Mouse (Mus musculus) 416B (cell line): Measurements from ENCODE around the gene Bean1.

Experiments
- DNase-seq: peaks from one replicate; pipeline ENCODE4 v3.0.0; 2011; ENCODE audit warnings: low read depth

The Bean1 gene

DNA sequence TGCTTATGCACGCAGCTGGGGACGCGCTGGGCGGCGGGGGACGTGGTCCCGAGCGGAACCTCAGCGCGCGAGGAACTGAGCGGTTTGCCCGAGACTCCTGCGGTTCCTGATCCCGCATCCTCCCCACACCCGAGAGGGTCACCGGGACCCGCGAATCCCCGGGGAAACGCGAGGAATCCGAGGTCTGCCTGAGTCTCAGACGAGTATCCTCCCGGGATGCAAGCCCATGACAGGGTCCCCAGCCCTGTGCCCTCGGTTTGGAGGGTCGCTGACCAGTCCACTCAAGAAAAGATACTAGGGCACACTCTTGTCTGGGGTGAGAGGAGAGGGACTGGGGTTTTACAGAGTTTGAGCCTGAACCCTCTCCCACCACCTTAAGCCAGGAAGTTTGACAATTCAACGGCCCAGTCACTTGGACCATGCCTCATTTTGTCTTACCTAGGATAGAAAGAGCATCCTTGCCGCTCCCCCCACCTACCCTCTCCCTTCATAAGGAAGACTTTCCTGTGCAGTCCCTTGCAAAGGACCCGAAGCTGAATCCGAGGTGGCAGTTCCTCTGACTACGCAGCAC lies 893 bp downstream of the Bean1 start:
- no peak for DNase-seq

DNA sequence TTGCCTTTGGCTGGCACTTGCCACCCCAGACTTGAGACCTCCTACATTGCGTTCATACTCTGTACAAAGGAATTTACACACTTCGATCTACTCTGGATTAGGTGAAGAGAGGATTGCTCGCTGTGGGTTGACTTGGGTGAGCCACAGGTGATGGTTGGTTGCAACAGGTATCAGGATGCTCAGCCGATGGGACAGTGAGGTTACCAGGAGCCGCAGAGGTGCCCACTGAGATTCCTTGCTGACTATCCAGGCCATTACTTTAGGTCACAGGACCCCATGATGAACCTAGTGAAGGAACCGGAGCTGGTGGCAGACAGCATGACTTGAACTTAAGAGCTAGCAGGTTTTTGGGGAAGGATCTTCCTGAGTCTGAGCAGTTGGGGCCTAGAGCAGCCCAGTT lies 2.2 kb downstream of the Bean1 start:
- DNase-seq = no peak

DNA sequence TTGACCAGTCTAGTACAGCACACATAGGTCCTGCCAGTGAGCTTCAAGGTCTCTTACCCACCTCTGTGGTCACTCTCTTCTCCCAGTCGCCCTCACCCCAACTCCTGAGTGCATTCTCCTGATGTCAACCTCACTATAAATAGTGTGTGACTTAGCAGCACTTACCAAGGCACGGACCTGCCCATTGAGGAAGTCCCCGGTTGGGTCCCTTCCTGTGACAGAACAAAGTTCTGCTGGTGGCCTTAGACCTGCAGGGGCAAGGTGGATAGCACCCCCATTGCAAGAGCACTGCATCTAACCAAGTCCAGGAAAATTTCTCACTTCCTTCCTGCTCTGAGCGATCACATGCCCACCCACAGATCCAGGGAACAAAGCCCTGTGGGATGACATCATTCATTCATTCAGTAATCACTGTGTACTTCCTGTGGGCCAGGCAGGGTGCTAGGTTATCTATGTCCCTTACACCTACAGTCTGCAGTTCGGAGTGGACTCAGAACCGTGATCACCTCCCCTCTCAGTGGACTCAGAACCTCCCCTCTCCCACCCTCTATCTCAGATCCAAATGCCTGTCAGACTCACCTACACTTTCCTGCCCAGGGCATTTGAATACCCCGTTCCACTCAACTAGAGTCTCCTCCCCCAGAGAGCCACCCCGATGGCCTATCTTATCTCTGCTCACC lies 5.7 kb downstream of the Bean1 start:
- peak; percentile 57 for DNase-seq

DNA sequence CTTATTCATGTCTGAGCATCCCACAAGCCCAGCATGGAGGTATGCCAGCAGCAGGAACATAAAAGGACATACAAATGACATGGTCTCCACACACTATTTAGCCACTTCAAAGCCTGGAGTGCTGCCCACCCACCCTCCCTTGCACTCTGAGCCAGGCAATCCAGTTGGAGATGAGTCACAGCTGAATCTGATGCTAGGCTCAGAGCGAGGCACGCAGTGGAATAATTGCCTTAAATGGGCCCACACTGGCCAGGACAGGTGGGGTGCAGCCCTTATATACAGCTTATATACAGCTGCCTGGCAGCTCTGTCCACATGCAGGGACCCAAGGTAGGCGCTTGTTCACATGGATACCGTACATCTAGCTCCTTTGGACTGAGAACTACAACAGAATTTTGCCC lies 6.8 kb downstream of the Bean1 start:
- DNase-seq = no peak

DNA sequence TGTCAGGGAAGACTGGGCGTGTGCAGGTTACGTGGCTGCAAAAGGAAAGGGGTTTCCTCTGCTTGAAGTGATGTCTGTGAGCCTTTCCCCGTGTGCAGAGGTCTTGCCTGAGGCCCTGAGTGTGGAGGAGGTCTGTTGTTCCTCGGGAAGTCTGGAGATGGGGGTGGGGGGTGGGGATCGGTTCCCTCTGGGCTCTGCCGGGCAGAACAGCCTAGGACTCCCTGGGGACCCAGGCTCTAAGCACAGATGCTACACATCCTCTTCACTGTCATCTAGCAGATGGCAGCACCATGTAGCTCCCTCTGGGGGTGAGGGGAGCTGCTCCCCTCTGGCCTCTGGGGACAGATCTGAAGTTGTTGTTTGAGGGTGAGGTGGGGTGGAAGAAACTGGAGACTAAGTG lies 14.7 kb downstream of the Bean1 start:
- DNase-seq = no peak

DNA sequence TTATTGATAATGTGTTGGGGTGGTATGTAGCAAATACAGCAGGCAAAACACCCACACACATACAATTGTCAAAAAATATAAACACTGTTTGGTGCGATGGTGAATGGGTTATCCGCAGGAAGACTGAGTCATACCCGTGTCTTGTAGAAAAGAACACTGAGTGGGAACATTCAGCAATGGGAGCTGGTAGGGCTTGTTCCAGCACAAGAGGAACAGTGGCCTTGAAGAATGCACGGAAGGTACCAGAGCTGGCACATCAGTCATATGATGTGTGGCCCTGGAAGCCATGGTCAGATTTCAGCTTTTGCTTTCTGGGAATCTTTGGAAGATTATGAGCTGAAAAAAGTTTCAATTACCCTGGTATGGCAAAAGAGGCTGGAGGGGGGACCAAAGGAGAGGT lies 16.6 kb downstream of the Bean1 start:
- DNase-seq = no peak

DNA sequence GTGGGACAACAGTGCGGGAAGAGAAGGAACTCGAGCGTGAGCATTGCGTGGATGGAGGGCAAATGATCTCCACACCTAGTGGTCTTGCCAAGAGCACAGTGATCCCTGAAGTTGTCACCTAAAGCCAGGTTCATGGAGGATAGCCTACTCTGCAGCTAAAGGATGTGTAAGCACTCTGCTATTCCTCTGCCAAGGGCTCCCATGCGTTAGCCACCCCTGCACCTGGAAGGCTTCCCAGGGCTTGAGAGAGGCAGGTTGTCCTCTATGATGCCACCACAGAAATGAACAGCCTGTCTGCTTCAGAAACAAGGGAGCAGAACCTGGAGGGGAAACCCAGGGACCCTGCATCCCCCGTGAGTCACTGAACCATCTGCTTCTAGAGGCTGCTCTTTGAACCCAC lies 17.4 kb downstream of the Bean1 start:
- no peak for DNase-seq

DNA sequence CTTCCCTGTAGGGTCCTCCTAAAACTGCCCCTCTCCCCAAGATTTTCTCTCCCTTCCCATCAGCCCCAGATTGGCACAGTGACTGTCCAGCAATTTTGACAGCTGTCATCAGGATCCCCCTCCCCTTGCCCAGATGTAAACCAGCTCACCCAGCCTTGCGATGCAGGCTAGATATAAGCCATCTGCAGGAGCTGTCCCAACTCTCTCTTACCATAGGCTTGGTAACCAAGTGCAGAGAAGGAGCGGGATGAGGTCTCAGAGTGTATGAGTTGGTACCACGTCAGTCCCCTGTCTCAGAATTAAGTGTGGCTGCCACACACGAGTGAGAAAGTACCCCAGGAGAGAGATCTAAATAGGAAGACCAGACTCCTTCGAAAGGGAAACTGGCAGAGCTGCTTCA lies 18.2 kb downstream of the Bean1 start:
- DNase-seq = no peak

DNA sequence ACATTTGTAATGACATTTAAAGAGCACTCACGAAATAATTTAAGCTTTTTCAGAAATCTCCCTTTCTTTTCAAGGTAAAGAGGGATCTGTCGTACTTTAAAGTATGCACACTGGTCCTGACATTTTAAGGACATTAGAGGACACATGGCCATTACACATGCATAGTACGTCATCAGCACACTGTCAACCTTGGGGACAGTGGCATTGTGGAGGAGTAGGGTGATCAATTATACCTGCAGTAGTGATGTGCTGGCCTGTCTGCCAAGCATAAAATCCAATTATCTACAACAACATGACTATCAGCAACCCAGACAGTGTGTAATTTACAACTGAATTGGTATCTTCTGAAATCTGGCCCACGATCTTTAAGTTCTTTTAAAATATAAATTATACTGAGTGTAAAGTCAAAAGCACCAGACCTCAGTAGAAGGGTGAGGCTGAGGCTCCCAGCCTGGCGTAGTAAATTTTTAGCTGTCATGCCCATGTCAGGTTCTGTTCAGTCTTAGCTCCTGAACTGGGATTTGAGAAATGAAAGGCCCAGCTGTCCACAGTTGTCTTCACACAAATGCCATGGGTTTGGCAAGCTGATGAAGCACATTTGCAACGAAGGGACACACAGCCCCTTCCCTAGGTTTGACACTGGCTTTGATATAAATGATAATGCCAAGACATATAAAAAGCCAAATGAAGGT lies 20.7 kb downstream of the Bean1 start:
- DNase-seq = no peak

DNA sequence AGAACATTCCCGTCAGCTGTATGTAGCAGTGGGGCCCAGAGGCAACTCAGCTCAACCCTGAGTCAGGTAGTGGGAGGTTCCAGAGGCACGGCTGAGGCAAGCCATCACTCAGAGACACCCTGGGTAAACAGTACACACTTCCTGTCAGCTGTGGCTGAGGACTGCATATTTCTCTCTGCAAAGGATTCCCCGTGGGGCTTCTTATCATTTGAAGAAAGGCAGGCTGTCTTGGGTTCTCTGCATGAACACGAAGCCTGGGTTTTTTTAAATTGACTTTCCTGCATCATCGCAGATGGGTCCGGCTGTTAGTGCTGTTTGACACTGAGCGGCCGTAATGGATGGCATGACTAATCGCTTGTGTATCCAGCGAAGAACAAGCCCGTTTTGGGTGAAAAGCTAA lies 21.3 kb downstream of the Bean1 start:
- DNase-seq = peak; percentile 18

DNA sequence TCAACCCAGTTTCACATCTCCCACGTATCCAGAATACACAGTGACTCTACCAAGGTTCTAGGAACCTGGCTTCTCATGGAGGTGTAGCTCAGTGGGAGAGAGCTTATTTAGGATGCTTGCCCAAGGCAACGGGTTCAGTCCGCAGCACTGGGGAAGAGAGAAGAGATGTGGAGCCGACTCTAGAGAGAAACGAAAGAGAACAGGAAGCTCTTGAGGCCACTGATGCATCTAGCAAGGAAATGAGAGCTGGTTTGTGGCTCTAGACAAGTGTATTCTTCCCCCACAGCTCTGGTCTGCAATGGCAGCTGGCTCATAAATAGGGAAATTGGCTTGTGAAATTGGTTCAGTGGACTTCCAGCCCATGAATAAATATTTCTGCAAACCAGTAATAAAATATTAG lies 29.6 kb downstream of the Bean1 start:
- DNase-seq = peak; percentile 35

DNA sequence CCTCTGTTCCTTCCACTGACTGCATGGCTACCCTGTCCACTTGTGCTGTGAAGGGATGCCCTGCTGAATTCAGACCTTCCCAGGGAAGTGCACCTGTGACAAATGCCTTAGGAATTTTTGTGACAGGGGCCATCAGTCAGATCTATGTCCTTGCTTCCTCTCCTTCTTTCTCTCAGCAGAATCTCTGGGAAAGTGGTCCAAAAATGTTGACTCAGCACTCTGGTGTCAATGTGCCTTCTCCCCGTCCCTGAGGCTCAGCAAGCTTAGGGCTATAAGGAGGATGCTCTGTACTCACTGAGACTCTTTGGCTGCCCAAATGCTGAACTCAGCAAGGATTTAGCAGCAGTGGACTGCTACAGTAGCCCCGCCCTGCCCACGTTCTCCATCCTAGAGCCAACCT lies 31.4 kb downstream of the Bean1 start:
- DNase-seq = no peak

DNA sequence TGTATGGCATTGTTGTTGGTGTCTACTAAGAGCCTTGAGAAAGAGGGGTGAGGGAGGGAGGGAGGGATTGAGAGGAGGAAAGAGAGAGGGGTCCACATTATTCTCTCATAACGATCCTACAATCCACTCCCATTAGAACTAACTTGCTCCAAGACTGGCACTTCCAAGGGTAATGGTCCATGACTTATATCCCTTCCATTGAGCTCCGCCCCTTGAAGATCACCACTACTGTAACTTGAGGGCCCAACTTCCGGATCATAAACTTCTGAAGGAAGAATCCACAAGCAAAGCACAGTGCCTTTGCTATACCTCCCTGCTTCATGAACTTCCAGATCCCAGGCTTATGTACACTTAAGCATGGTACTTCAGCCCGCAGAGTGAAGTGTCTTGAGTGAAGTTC lies 32.1 kb downstream of the Bean1 start:
- no peak for DNase-seq

DNA sequence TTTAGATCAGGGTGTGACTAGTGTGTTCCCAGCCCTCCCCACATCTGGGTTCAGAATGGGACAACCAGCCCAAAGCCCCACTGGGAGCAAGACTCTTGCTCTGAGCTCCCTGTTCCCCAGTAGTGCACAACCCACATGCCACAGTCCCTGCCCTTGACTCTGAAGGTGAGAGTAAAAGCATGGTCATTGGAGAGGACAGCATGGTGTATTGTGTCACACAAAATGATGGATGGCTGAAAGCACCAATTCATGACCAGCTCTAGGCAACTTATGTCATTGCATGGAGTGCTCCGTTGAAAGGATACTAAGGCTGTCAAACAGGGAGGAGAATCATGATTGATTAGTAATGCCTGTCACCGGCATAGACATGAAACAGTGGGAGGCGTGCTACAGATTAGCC lies 35.0 kb downstream of the Bean1 start:
- no peak for DNase-seq

DNA sequence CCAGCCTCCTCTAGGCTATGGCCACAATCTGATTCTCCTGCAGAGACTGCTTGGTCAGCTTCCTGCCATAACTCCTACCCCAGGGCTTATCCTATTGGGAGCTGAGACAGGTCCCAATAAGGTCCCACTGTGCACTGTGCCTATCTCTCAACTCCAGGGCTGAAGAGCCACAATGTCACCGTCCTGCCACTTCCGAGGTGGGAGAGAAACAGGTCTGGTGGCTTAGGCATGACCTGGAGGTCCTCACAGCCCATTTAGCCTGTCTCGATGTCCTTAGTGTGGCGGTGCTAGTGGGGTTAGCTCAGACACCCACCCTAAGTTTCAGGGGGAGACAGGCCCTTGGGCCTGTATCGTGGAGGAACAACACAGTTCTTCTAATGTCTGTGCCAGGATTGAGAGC lies 47.4 kb downstream of the Bean1 start:
- no peak for DNase-seq

DNA sequence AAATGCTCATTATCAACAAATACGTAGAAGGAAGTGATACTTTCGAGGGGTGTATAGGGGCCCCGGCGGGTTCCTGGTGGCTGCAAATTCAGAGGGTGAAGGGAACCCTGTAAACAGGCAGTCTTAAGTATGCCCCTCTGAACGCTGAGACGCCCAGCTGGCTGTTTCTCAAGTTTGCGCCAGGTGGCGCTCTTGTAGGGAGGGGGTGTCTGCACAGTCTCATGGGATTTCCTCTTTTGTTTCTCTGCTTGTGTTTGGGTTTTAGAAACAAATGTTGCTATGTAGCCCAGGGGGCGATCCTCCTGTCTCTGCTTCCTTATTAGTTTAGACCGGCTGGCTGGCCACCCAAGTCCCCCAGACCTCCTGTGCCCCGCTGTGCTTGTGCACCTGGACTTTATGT lies 48.8 kb downstream of the Bean1 start:
- DNase-seq = peak; percentile 75

DNA sequence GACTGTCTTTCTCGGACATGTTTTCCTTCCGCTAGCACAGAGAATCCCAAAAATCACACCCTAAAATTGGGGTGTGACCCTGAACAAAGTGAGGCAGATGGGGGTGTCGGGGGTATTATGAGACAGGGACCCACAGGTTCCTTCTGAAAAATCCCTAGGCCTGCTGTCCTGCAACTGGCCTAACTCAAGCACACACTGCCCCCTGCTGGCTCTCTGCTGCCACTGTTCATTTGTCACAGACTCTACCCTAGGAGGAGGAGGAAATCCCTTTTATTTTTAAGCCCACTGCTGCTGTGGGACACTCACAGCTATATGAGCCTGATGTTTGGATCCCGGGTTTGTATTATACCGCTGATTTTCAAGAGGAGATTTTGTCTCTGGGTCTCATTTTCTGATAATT lies 49.6 kb downstream of the Bean1 start:
- DNase-seq = peak; percentile 84

DNA sequence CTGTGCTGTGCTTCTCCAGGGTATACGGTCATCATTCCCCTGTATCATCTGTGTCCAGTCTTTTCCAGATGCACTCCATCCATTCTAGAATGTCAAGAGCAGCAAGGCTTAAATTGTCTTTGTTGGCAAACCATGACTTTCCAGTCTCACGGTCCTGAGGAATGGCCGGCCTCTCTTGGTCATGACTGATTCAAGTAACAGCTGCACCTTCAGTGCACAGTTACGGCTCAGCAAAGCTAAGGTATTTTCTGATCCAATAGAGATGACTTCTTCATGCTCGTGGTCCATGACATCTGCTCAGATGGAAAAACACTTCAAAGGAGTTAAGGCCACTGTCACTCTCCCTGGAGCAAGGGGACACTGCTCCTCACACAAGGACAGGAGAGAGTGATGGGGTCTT lies 56.8 kb downstream of the Bean1 start:
- DNase-seq = no peak

DNA sequence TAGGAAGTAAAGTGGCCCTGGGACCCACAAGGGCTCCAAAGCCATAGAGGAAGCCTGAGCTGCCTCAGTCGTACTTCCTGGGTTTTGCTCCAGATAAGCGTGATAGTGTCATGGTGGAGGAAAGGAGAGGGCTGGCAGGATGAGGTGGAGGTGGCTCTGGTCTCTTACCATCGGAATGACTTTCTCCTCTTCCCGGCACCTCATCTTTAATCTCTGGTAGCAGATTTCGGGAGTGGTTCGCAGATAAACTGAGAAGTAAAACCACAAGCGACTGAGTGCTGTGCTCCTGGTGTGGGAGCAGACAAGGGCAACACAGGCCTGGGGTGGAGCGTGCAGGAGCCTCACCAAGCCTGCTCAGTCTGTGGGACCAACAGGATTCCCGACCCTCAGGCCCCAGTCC lies 60.1 kb downstream of the Bean1 start:
- DNase-seq = no peak

DNA sequence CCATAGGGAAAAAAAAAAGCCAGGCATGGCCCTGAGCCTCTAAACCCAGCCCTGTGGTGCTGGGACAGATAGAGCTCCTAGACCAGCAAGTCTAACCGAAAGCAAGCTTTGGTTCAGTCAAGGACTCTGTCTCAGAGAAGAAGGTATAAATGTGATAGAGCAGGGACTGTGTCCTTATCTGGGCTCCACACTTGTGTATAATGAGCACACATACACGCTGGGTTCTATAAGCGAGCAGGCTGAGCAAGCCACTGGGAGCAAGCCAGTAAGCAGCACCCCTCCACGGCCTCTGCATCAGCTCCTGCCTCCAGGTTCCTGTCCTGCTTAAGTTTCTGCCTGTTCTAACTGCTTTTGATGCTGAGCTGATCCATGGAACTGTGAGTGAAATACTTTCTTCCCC lies 61.8 kb downstream of the Bean1 start:
- DNase-seq = no peak

DNA sequence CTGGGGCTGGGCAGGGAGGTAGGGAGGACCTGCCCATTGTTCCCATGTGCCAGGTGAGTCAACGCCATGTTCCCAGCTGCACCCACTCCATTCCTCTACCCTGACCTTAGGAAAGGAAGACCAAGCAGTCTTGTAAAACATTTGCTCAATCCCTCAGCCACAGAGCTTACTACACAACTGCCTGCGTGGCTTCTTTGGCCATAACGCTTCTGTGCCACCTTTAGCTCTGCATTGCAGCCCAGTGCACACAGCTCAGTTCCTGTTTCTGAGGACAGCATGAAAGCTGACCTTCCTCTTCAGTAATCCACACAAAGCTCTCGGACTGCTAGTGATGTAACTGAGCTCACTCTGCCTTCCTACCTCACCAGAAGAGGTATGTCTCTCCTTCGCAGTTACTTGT lies 62.7 kb downstream of the Bean1 start:
- DNase-seq = peak; percentile 69

DNA sequence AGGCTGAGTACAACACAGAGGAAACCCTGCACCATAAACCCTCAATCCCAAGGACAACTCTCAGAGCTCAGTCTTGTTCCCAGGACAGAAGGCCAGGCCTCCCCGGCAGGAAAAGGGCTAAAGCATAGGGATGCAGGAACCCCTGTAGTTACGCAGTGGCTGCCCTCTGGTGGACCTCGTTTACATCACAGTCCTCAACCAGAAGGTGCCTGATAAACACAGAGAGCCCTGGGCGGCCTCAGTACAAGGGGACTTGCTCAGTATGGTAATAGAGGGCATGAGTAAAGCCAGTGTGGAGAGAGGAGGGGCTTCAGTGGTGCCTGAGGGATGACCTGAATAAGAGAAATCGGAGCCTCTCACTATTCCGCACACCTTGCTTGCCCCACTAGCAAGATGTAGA lies 64.3 kb downstream of the Bean1 start:
- DNase-seq = no peak

DNA sequence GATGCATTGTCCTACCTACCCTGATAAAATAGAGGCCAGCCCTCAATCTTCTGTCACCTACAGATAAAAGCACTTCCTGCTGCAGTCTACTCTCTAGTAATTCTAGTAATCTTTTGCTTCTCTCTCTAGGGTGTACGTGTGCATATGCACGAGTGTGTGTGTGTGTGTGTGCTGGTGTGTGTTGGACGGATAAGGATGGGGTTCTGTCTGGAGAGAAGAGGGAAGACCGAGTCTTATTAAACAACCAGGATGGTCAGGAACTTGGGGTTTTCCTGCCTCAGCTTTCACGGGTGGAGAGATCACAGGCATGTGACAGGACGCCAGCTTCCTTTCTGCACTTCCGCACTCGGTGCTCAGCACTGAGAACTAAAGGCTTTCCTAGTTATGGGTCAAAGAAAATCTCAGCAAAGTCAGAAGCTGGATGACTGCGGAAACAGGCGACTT lies 69.2 kb downstream of the Bean1 start:
- DNase-seq = peak; percentile 53
